Mouse (Mus musculus): Measurements from ENCODE around the gene Stambp.
A peak's percentile ranks its signal among the peaks of the same experiment; 100 is the strongest.

- peak; percentile 43; the same call in 1 of the 2 replicates for TF ChIP-seq CTCF (IDR thresholded peaks at IDR 0.05; ENCODE audit: control insufficient read depth, insufficient read depth, low read length)
- no peak for TF ChIP-seq POLR2A (IDR thresholded peaks at IDR 0.05; ENCODE audit: borderline replicate concordance, control insufficient read depth, low read depth, low read length)
Observed at GRCm38 (mm10) chr6:83500462-83500861, 72.1 kb downstream of the Stambp start.

Measured in bone marrow, adult 2 months (tissue).